Mouse (Mus musculus) heart, postnatal 0 days (tissue): ENCODE results near the gene Entpd3.

Source experiments
- CTCF ChIP-seq: IDR thresholded peaks from 2 replicates; pipeline ENCODE4 v1.5.1; 2016; ENCODE audit warnings: antibody characterized with exemption, control low read depth, low read depth
- EP300 ChIP-seq: IDR thresholded peaks from 2 replicates; pipeline ENCODE4 v1.6.1; 2016; ENCODE audit warnings: antibody characterized with exemption, low read depth

DNA sequence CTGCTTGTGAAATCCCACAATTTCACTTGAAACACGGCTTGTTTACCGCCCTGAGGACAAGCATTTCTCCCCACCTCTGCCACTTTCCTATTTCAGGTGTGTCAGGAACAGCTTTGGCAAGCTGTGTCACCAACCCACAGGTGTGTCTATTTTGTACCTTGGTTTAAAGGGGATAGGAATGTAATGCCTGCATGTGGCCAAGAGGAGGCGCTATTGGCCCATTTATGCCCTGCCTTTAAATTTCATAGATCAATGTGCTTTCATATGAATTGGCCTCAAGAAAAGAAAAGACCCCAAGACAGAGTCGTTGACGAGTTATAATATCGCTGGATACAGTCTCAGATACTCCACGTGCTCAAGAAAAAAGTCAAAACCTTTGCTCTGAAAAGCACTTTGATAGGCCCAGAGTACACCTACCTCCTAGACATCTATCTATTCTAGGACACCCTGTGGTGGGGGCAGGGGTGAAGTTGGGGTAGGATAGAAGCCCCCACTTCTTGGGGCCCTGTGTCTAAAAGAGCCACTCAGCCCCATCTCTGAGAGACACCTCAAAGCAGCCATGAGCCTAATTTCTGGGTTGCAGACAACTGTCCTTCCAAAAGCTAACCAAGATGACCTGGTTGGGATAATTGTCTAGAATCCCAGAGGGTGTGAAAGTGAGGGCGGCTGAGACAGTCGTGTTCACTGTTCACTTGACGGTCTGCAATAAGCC is 38.3 kb upstream of the Entpd3 start:
- TF ChIP-seq CTCF (peak; percentile 42), EP300 (no peak)
